Mouse (Mus musculus): Measurements from ENCODE around the gene Pgc. TPM values are rescaled to one million over a fixed set of nuclear protein-coding genes. Genes with fewer than 3 reads are reported as not detected.

Gene Pgc
- polyA plus RNA-seq, 1 experiment, result 6.0 TPM

GRCm38 (mm10) chr17:47721183-47721582 lies 5.5 kb upstream of the Pgc start:
- Histone ChIP-seq H3K36me3 (ENCODE audit: control insufficient read depth, insufficient read depth, low read length) (no peaks in the 10 kb centered on the region), H3K4me3 (ENCODE audit: control insufficient read depth, insufficient read depth, low read length) (no peak overlapping the region), H3K4me1 (replicated peaks; ENCODE audit: control insufficient read depth, insufficient read depth, low read length) (no peaks in the 10 kb centered on the region), H3K27ac (ENCODE audit: control insufficient read depth, insufficient read depth, low read length) (no peak overlapping the region), H3K27me3 (ENCODE audit: control insufficient read depth, insufficient read depth, low read length) (no peaks in the 10 kb centered on the region)
- DNase-seq, result no peak
- no peak for TF ChIP-seq CTCF (IDR thresholded peaks at IDR 0.05; ENCODE audit: borderline replicate concordance, control insufficient read depth, extremely low read depth, insufficient read depth, low read length, poor library complexity)
- TF ChIP-seq POLR2A (IDR thresholded peaks at IDR 0.05; ENCODE audit: control insufficient read depth, extremely low read depth, insufficient read depth, low read length, poor library complexity), result no peak
- 85% methylated on average over 4 of the region's 4 CpGs for WGBS

- Histone ChIP-seq H3K27ac (ENCODE audit: control insufficient read depth, insufficient read depth, low read length) (no peak overlapping the region), H3K4me1 (replicated peaks; ENCODE audit: control insufficient read depth, insufficient read depth, low read length) (no peaks in the 10 kb centered on the region), H3K36me3 (ENCODE audit: control insufficient read depth, insufficient read depth, low read length) (no peaks in the 10 kb centered on the region), H3K4me3 (ENCODE audit: control insufficient read depth, insufficient read depth, low read length) (no peak overlapping the region), H3K27me3 (ENCODE audit: control insufficient read depth, insufficient read depth, low read length) (no peaks in the 10 kb centered on the region)
- WGBS, result 86% methylated on average over 24 of the region's 24 CpGs
- TF ChIP-seq POLR2A (IDR thresholded peaks at IDR 0.05; ENCODE audit: control insufficient read depth, extremely low read depth, insufficient read depth, low read length, poor library complexity), result no peak
- DNase-seq, result no peak
These were observed 4.3 kb downstream of the Pgc start for GRCm38 (mm10) chr17:47730633-47731575.

GRCm38 (mm10) chr17:47735553-47736100 lies 9.0 kb downstream of the Pgc start:
- Histone ChIP-seq H3K36me3 (ENCODE audit: control insufficient read depth, insufficient read depth, low read length) (no peaks in the 10 kb centered on the region), H3K4me3 (ENCODE audit: control insufficient read depth, insufficient read depth, low read length) (no peak overlapping the region), H3K4me1 (replicated peaks; ENCODE audit: control insufficient read depth, insufficient read depth, low read length) (peaks cover 21% of the 10 kb centered on the region), H3K27ac (ENCODE audit: control insufficient read depth, insufficient read depth, low read length) (no peak overlapping the region), H3K27me3 (ENCODE audit: control insufficient read depth, insufficient read depth, low read length) (no peaks in the 10 kb centered on the region; the same call in 1 of the 2 replicates)
- WGBS, result 94% methylated on average over 14 of the region's 14 CpGs
- no peak for TF ChIP-seq POLR2A (IDR thresholded peaks at IDR 0.05; ENCODE audit: control insufficient read depth, extremely low read depth, insufficient read depth, low read length, poor library complexity)
- TF ChIP-seq CTCF (IDR thresholded peaks at IDR 0.05; ENCODE audit: borderline replicate concordance, control insufficient read depth, extremely low read depth, insufficient read depth, low read length, poor library complexity), result no peak
- no peak for DNase-seq

GRCm38 (mm10) chr17:47736856-47737255 lies 10.2 kb downstream of the Pgc start, which contains the start of gene Tfeb:
Tfeb (plus strand) TSS chr17:47737030.
- TF ChIP-seq POLR2A (IDR thresholded peaks at IDR 0.05; ENCODE audit: control insufficient read depth, extremely low read depth, insufficient read depth, low read length, poor library complexity) (peak; percentile 46; the same call in 1 of the 2 replicates), CTCF (IDR thresholded peaks at IDR 0.05; ENCODE audit: borderline replicate concordance, control insufficient read depth, extremely low read depth, insufficient read depth, low read length, poor library complexity) (peak; percentile 99)
- Histone ChIP-seq H3K36me3 (ENCODE audit: control insufficient read depth, insufficient read depth, low read length) (no peaks in the 10 kb centered on the region), H3K4me1 (replicated peaks; ENCODE audit: control insufficient read depth, insufficient read depth, low read length) (peaks cover 21% of the 10 kb centered on the region), H3K4me3 (ENCODE audit: control insufficient read depth, insufficient read depth, low read length) (peak within 1 kb of the TSS; percentile 54), H3K27me3 (ENCODE audit: control insufficient read depth, insufficient read depth, low read length) (no peaks in the 10 kb centered on the region; the same call in 1 of the 2 replicates), H3K27ac (ENCODE audit: control insufficient read depth, insufficient read depth, low read length) (no peak within 1 kb of the TSS)
- peak; percentile 98 for DNase-seq
- under 1% methylated on average over 44 of the region's 47 CpGs for WGBS

- under 1% methylated on average over 58 of the region's 60 CpGs for WGBS
- no peaks in the 10 kb centered on the region for H3K36me3 ChIP-seq (ENCODE audit: control insufficient read depth, insufficient read depth, low read length)
These were observed 10.8 kb downstream of the Pgc start for GRCm38 (mm10) chr17:47737271-47738065.

More at GRCm38 (mm10) chr17:47737271-47738065, 10.8 kb downstream of the Pgc start:
- Histone ChIP-seq H3K4me3 (ENCODE audit: control insufficient read depth, insufficient read depth, low read length) (peak overlapping the region; percentile 54), H3K27ac (ENCODE audit: control insufficient read depth, insufficient read depth, low read length) (no peak overlapping the region), H3K27me3 (ENCODE audit: control insufficient read depth, insufficient read depth, low read length) (no peaks in the 10 kb centered on the region; the same call in 1 of the 2 replicates), H3K4me1 (replicated peaks; ENCODE audit: control insufficient read depth, insufficient read depth, low read length) (peaks cover 21% of the 10 kb centered on the region)
- no peak for TF ChIP-seq CTCF (IDR thresholded peaks at IDR 0.05; ENCODE audit: borderline replicate concordance, control insufficient read depth, extremely low read depth, insufficient read depth, low read length, poor library complexity)
- no peak for TF ChIP-seq POLR2A (IDR thresholded peaks at IDR 0.05; ENCODE audit: control insufficient read depth, extremely low read depth, insufficient read depth, low read length, poor library complexity)
- peak; percentile 62 for DNase-seq

Data from thymus, adult 2 months (tissue).